ENCODE assay signal across 22 mouse cellular contexts in the genomic region with DNA sequence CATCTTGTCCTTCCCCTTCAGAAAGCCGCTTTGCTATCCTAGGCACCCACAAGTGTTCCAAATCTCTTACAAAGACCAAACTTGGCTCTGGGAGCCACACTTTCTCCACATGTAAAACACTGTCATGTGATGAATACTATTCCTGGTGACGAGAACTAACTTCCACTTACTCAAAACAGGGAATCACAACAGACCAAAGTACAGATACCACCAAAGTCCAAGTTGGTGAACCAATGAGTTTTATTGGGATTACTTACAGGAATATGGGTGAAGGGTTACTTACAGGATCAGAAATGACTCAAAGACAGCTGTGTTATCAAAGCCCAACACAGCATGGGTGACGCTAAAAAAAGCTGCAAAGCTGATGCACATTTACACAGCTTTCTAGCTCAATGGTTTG. TPM values are rescaled to one million over a fixed set of nuclear protein-coding genes. Genes with fewer than 3 reads are reported as not detected.
A peak's percentile ranks its signal among the peaks of the same experiment; 100 is the strongest.
DNase-seq lines count a peak whose midpoint lies in the region; ATAC-seq and TF ChIP-seq lines count a peak whose summit lies in the region.
"Had no signal": no experiment of that assay in that cellular context is flagged by ENCODE, and none has a peak within 500 bp of the region (broad histone marks: within the 10 kb centered on the region; RNA-seq: fewer than 3 reads in every experiment).

No protein-coding gene starts in this region.

- no peak for ATAC-seq in kidney, embryonic 14.5 days (ENCODE audit: low FRiP score, low TSS enrichment)
- ATAC-seq in kidney, embryonic 16.5 days (ENCODE audit: low FRiP score, low TSS enrichment) = no peak
- ATAC-seq in liver, embryonic 12.5 days = no peak
- ATAC-seq: CD4-positive, CD25-positive, alpha-beta regulatory T cell, adult 4 months; forebrain, embryonic 14.5 days; forebrain, postnatal 0 days had no signal

- no peaks in the 10 kb centered on the region for H3K9me3 ChIP-seq in kidney, embryonic 14.5 days (ENCODE audit: control insufficient read depth, low read length)
- no peaks in the 10 kb centered on the region for H3K9me3 ChIP-seq in kidney, embryonic 16.5 days (ENCODE audit: low read length)
- no peaks in the 10 kb centered on the region for H3K9me3 ChIP-seq in liver, embryonic 12.5 days (replicated peaks)
- H3K9me3 ChIP-seq: embryonic facial prominence, embryonic 12.5 days; embryonic facial prominence, embryonic 15.5 days; hindbrain, embryonic 13.5 days had no signal

- H3K4me3 ChIP-seq in kidney, embryonic 14.5 days (ENCODE audit: low read length) = no peak overlapping the region
- H3K4me3 ChIP-seq in kidney, embryonic 16.5 days (ENCODE audit: low read length) = no peak overlapping the region
- H3K4me3 ChIP-seq in liver, adult 2 months (ENCODE audit: insufficient read depth, low read depth, low read length) = no peak overlapping the region
- H3K4me3 ChIP-seq in liver, embryonic 12.5 days = no peak overlapping the region
- H3K4me3 ChIP-seq: embryonic facial prominence, embryonic 12.5 days; embryonic facial prominence, embryonic 15.5 days; gastrocnemius, adult 2 months; hindbrain, embryonic 13.5 days had no signal

- H3K27me3 ChIP-seq in kidney, embryonic 14.5 days (ENCODE audit: control insufficient read depth, insufficient read depth, low read length) = no peaks in the 10 kb centered on the region
- H3K27me3 ChIP-seq in kidney, embryonic 16.5 days (ENCODE audit: insufficient read depth, low read length) = no peaks in the 10 kb centered on the region
- no peaks in the 10 kb centered on the region for H3K27me3 ChIP-seq in liver, adult 2 months (ENCODE audit: control insufficient read depth, insufficient read depth, low read length)
- no peaks in the 10 kb centered on the region for H3K27me3 ChIP-seq in liver, embryonic 12.5 days (replicated peaks)
- H3K27me3 ChIP-seq: embryonic facial prominence, embryonic 12.5 days; embryonic facial prominence, embryonic 15.5 days; hindbrain, embryonic 13.5 days had no signal

- no peak overlapping the region for H3K9ac ChIP-seq in kidney, embryonic 14.5 days (ENCODE audit: low read depth, low read length)
- H3K9ac ChIP-seq in kidney, embryonic 16.5 days (replicated peaks; ENCODE audit: low read length) = no peak overlapping the region
- no peak overlapping the region for H3K9ac ChIP-seq in liver, adult 2 months (ENCODE audit: low read depth, low read length)
- no peak overlapping the region for H3K9ac ChIP-seq in liver, embryonic 12.5 days
- H3K9ac ChIP-seq: embryonic facial prominence, embryonic 12.5 days; embryonic facial prominence, embryonic 15.5 days; forebrain, postnatal 0 days; hindbrain, embryonic 13.5 days had no signal

- TF ChIP-seq CTCF in liver, adult 2 months (IDR thresholded peaks at IDR 0.05; ENCODE audit: low read depth, low read length) = no peak

- WGBS in kidney, embryonic 14.5 days = 80% methylated on average over 3 of the region's 3 CpGs
- 78% methylated on average over 3 of the region's 3 CpGs for WGBS in kidney, embryonic 16.5 days
- WGBS in liver, adult 2 months = 66% methylated on average over 3 of the region's 3 CpGs
- WGBS in liver, embryonic 12.5 days (ENCODE audit: insufficient replicate concordance) = 60% methylated on average over 3 of the region's 3 CpGs

- H3K36me3 ChIP-seq in kidney, embryonic 14.5 days (ENCODE audit: control insufficient read depth, insufficient read depth, low read length) = no peaks in the 10 kb centered on the region
- H3K36me3 ChIP-seq in kidney, embryonic 16.5 days (ENCODE audit: insufficient read depth, low read length) = no peaks in the 10 kb centered on the region
- H3K36me3 ChIP-seq in liver, adult 2 months (ENCODE audit: control insufficient read depth, insufficient read depth, low read length) = no peaks in the 10 kb centered on the region
- H3K36me3 ChIP-seq in liver, embryonic 12.5 days = no peaks in the 10 kb centered on the region
- H3K36me3 ChIP-seq: embryonic facial prominence, embryonic 12.5 days; embryonic facial prominence, embryonic 15.5 days; hindbrain, embryonic 13.5 days had no signal

- no peaks in the 10 kb centered on the region for H3K4me1 ChIP-seq in kidney, embryonic 14.5 days (ENCODE audit: control insufficient read depth, insufficient read depth, low read length)
- no peaks in the 10 kb centered on the region for H3K4me1 ChIP-seq in kidney, embryonic 16.5 days (ENCODE audit: insufficient read depth, low read length)
- H3K4me1 ChIP-seq in liver, adult 2 months (ENCODE audit: control insufficient read depth, insufficient read depth, low read length) = peaks cover 2% of the 10 kb centered on the region; the same call in 1 of the 2 replicates
- 0 out of 2 replicates have a peak, but pooled peaks cover 3% of the 10 kb centered on the region for H3K4me1 ChIP-seq in liver, embryonic 12.5 days
- H3K4me1 ChIP-seq: embryonic facial prominence, embryonic 12.5 days; embryonic facial prominence, embryonic 15.5 days; hindbrain, embryonic 13.5 days had no signal

- no peak overlapping the region for H3K27ac ChIP-seq in kidney, embryonic 14.5 days (ENCODE audit: low read depth, low read length)
- H3K27ac ChIP-seq in kidney, embryonic 16.5 days (ENCODE audit: low read length) = no peak overlapping the region
- no peak overlapping the region for H3K27ac ChIP-seq in liver, adult 2 months (replicated peaks; ENCODE audit: insufficient read depth, low read depth, low read length)
- no peak overlapping the region for H3K27ac ChIP-seq in liver, embryonic 12.5 days
- H3K27ac ChIP-seq: embryonic facial prominence, embryonic 12.5 days; embryonic facial prominence, embryonic 15.5 days; gastrocnemius, adult 2 months; hindbrain, embryonic 13.5 days had no signal

- TF ChIP-seq POLR2A in liver, adult 2 months (IDR thresholded peaks at IDR 0.05; ENCODE audit: extremely low read depth, insufficient read depth, low read length) = no peak

- DNase-seq in kidney, adult 11 months = peak; percentile 24
- peak; percentile 79 for DNase-seq in kidney, adult 9 months
- DNase-seq in liver, adult 2 months (ENCODE audit: extremely low read depth, low read depth, low spot score) = peak; percentile 60
- DNase-seq: adrenal gland, adult 2 months; adrenal gland, postnatal 14 days; cerebellum, adult 11 months; cerebellum, adult 2 months; cerebellum, adult 9-11 months; cerebellum, postnatal 25 days; forebrain, postnatal 0 days; gastrocnemius, adult 2 months; gastrocnemius, postnatal 14 days; heart, adult 11 months had no signal

- no peak overlapping the region for H3K4me2 ChIP-seq in kidney, embryonic 14.5 days (replicated peaks; ENCODE audit: low read depth, low read length)
- H3K4me2 ChIP-seq in kidney, embryonic 16.5 days (replicated peaks; ENCODE audit: low read depth, low read length) = no peak overlapping the region
- no peak overlapping the region for H3K4me2 ChIP-seq in liver, embryonic 12.5 days
- H3K4me2 ChIP-seq: embryonic facial prominence, embryonic 12.5 days; embryonic facial prominence, embryonic 15.5 days; heart, embryonic 11.5 days; hindbrain, embryonic 13.5 days had no signal

- H3K79me2 ChIP-seq in liver, adult 2 months (ENCODE audit: control insufficient read depth, insufficient read depth, low read length) = no peaks in the 10 kb centered on the region

RNA-seq across cellular contexts. Expression of gene Spred2, which starts 30.9 kb away (rescaled TPM):
- polyA plus RNA-seq in kidney, embryonic 14.5 days (2014; fragmentation: Nextera tagmentation; extraction: Ambion mirVana) = 9.8 and 12.3 TPM in 2 replicates
- 8.3 and 9.0 TPM in 2 replicates for polyA plus RNA-seq in kidney, embryonic 16.5 days (2015; fragmentation: Nextera tagmentation; extraction: Ambion mirVana)
- total RNA-seq in liver, adult 2 months (2014; rRNA removed) = 3.1 and 3.8 TPM in 2 replicates
- 4.8 and 5.2 TPM in 2 replicates for polyA plus RNA-seq in liver, adult 2 months (2012; rRNA removed)
- polyA plus RNA-seq in liver, embryonic 12.5 days (2016; fragmentation: Nextera tagmentation; extraction: Ambion mirVana) = 2.9 and 3.6 TPM in 2 replicates

Comparison
In these comparisons a context has a peak if more than half of its experiments do, and no peak if none do; other contexts are left out.
1. DNase-seq: peak in every context shown above with its lines; median percentile 79 in kidney, adult 9 months; 60 in liver, adult 2 months; 24 in kidney, adult 11 months.